Mouse (Mus musculus) large intestine, adult 2 months (tissue): ENCODE results near the gene Ccdc177. TPM values are rescaled to one million over a fixed set of nuclear protein-coding genes. Genes with fewer than 3 reads are reported as not detected.

Experiments
- DNase-seq: peaks from one replicate; pipeline ENCODE4 v3.0.0-alpha.2; 2012; ENCODE audit warnings: low read depth, low spot score
- WGBS: fragments of 180-500 bp; shearing (Covaris S2); methylation state at CpG from one replicate; pipeline ENCODE4 v1.1.7; 2018; 5-methylcytosine and 5-hydroxymethylcytosine counted together
- polyA plus RNA-seq: library from polyadenylated mRNA; depleted of rRNA; stranded (reverse); fragments of >200 nt; gene quantifications from 2 replicates; pipeline ENCODE4 v1.2.3, GENCODE M21; 2012

Ccdc177 gene
- polyA plus RNA-seq, 1 experiment = 0.02 TPM

- WGBS = 68% methylated on average over 1 of the region's 1 CpGs
- no peak for DNase-seq
These were observed 15.9 kb downstream of the Ccdc177 start for GRCm38 (mm10) chr12:80744614-80745013.

GRCm38 (mm10) chr12:80739482-80739881 is 21.0 kb downstream of the Ccdc177 start:
- no peak for DNase-seq
- 31% methylated on average over 9 of the region's 9 CpGs for WGBS

- no peak for DNase-seq
- 43% methylated on average over 5 of the region's 5 CpGs for WGBS
These were observed 23.2 kb downstream of the Ccdc177 start for GRCm38 (mm10) chr12:80737283-80737600.

- WGBS = 13% methylated on average over 13 of the region's 13 CpGs
- DNase-seq = no peak
These were observed 23.8 kb downstream of the Ccdc177 start for GRCm38 (mm10) chr12:80736464-80737282.

GRCm38 (mm10) chr12:80734526-80735470 is 25.7 kb downstream of the Ccdc177 start:
- WGBS = 59% methylated on average over 13 of the region's 13 CpGs
- DNase-seq = no peak

- no peak for DNase-seq
- WGBS = 8% methylated on average over 9 of the region's 9 CpGs
These were observed 29.9 kb downstream of the Ccdc177 start for GRCm38 (mm10) chr12:80730567-80730966.

- 55% methylated on average over 12 of the region's 12 CpGs for WGBS
- DNase-seq = no peak
These were observed 30.5 kb downstream of the Ccdc177 start for GRCm38 (mm10) chr12:80729758-80730530.

GRCm38 (mm10) chr12:80728814-80729213 is 31.7 kb downstream of the Ccdc177 start:
- no peak for DNase-seq
- 46% methylated on average over 2 of the region's 2 CpGs for WGBS

GRCm38 (mm10) chr12:80728207-80728606 is 32.3 kb downstream of the Ccdc177 start:
- WGBS = 22% methylated on average over 1 of the region's 1 CpGs
- no peak for DNase-seq

- 10% methylated on average over 10 of the region's 10 CpGs for WGBS
- peak; percentile 47 for DNase-seq
These were observed 35.5 kb downstream of the Ccdc177 start for GRCm38 (mm10) chr12:80724853-80725559.

- no peak for DNase-seq
- WGBS = 91% methylated on average over 15 of the region's 15 CpGs
These were observed 39.0 kb downstream of the Ccdc177 start for GRCm38 (mm10) chr12:80721458-80721857.

- 83% methylated on average over 12 of the region's 12 CpGs for WGBS
- DNase-seq = no peak
These were observed 40.0 kb downstream of the Ccdc177 start for GRCm38 (mm10) chr12:80720507-80720906.

GRCm38 (mm10) chr12:80719141-80719540 is 41.3 kb downstream of the Ccdc177 start:
- no peak for DNase-seq
- WGBS = 84% methylated on average over 2 of the region's 2 CpGs

GRCm38 (mm10) chr12:80715915-80716314 is 44.6 kb downstream of the Ccdc177 start:
- no peak for DNase-seq
- WGBS = 86% methylated on average over 6 of the region's 6 CpGs

- no peak for DNase-seq
- WGBS = 30% methylated on average over 6 of the region's 6 CpGs
These were observed 53.4 kb downstream of the Ccdc177 start for GRCm38 (mm10) chr12:80706915-80707604.

- WGBS = 60% methylated on average over 11 of the region's 11 CpGs
- DNase-seq = no peak
These were observed 54.1 kb downstream of the Ccdc177 start for GRCm38 (mm10) chr12:80706208-80706914.
